Mouse (Mus musculus) midbrain, embryonic 14.5 days (tissue): ENCODE results near the gene Elovl2. TPM values are rescaled to one million over a fixed set of nuclear protein-coding genes. Genes with fewer than 3 reads are reported as not detected.

Source experiments
- ATAC-seq: fragments of 200-750 bp; cut with Nextera tagmentation; 2 replicates; pipeline ENCODE4 v1.8.0; 2017; ENCODE audit warnings: moderate number of reproducible peaks, moderate library complexity; ENCODE audit not compliant: low FRiP score, low TSS enrichment
- DNase-seq: peaks from one replicate; pipeline ENCODE4 v3.0.0-alpha.2; 2015
- H3K27ac ChIP-seq: fragments of 300-500 bp; sonication (generic); replicated peaks from 2 replicates; pipeline ENCODE4 v1.5.1; 2014; ENCODE audit warnings: mild to moderate bottlenecking, low read depth, low read length, moderate library complexity
- H3K27me3 ChIP-seq: fragments of 300-500 bp; sonication (generic); 2 replicates; pipeline ENCODE4 v1.6.1; 2014; ENCODE audit warnings: low read length, control low read depth, mixed read lengths; ENCODE audit not compliant: control insufficient read depth, insufficient read depth
- H3K36me3 ChIP-seq: fragments of 300-500 bp; sonication (generic); 2 replicates; pipeline ENCODE4 v1.6.1; 2014; ENCODE audit warnings: low read length, control low read depth; ENCODE audit not compliant: control insufficient read depth, insufficient read depth
- H3K4me1 ChIP-seq: fragments of 300-500 bp; sonication (generic); 2 replicates; pipeline ENCODE4 v1.6.1; 2014; ENCODE audit warnings: mild to moderate bottlenecking, antibody characterized with exemption, low read length, control low read depth; ENCODE audit not compliant: control insufficient read depth, insufficient read depth
- H3K4me2 ChIP-seq: fragments of 300-500 bp; sonication (generic); 2 replicates; pipeline ENCODE4 v1.6.1; 2014; ENCODE audit warnings: mild to moderate bottlenecking, low read length, moderate library complexity
- H3K4me3 ChIP-seq: fragments of 300-500 bp; sonication (generic); replicated peaks from 2 replicates; pipeline ENCODE4 v1.5.1; 2014; ENCODE audit warnings: low read depth, low read length
- H3K9ac ChIP-seq: fragments of 300-500 bp; sonication (generic); replicated peaks from 2 replicates; pipeline ENCODE4 v1.6.1; 2014; ENCODE audit warnings: mild to moderate bottlenecking, low read length, moderate library complexity
- H3K9me3 ChIP-seq: fragments of 300-500 bp; sonication (generic); 2 replicates; pipeline ENCODE4 v1.6.1; 2016; ENCODE audit warnings: low read length, control low read depth, mixed read lengths; ENCODE audit not compliant: control insufficient read depth
- WGBS: fragments of 180-500 bp; shearing (Covaris S2); extraction: QIAGEN DNeasy Blood & Tissue Kit; methylation state at CpG from one replicate; pipeline ENCODE4 v1.1.7; 2014; 5-methylcytosine and 5-hydroxymethylcytosine counted together
- polyA plus RNA-seq: library from polyadenylated mRNA; unstranded; fragments of >200 nt; fragmentation: Nextera tagmentation; extraction: Ambion mirVana; gene quantifications from 2 replicates; pipeline ENCODE4 v1.2.1, GENCODE M21; 2014

Elovl2 gene
- polyA plus RNA-seq, 1 experiment from 2014 or later = 48.3 TPM

GRCm38 (mm10) chr13:41238035-41238804, 18.0 kb upstream of the Elovl2 start:
- Histone ChIP-seq H3K9ac (no peak overlapping the region), H3K27ac (no peak overlapping the region), H3K27me3 (no peaks in the 10 kb centered on the region), H3K4me3 (no peak overlapping the region), H3K36me3 (no peaks in the 10 kb centered on the region), H3K9me3 (no peaks in the 10 kb centered on the region), H3K4me2 (no peak overlapping the region), H3K4me1 (no peaks in the 10 kb centered on the region)
- DNase-seq (no peak), ATAC-seq (no peak)
- 80% methylated on average over 10 of the region's 10 CpGs for WGBS

GRCm38 (mm10) chr13:41235845-41236741, 15.9 kb upstream of the Elovl2 start:
- Histone ChIP-seq H3K4me1 (no peaks in the 10 kb centered on the region), H3K36me3 (no peaks in the 10 kb centered on the region), H3K9ac (no peak overlapping the region), H3K27me3 (no peaks in the 10 kb centered on the region), H3K4me3 (no peak overlapping the region), H3K4me2 (no peak overlapping the region), H3K27ac (no peak overlapping the region), H3K9me3 (no peaks in the 10 kb centered on the region)
- DNase-seq (no peak), ATAC-seq (no peak)
- 81% methylated on average over 13 of the region's 13 CpGs for WGBS

GRCm38 (mm10) chr13:41235181-41235580, 15.0 kb upstream of the Elovl2 start:
- Histone ChIP-seq H3K4me1 (no peaks in the 10 kb centered on the region), H3K9me3 (no peaks in the 10 kb centered on the region)

GRCm38 (mm10) chr13:41233241-41233640, 13.0 kb upstream of the Elovl2 start:
- H3K4me3 ChIP-seq = no peak overlapping the region
- 91% methylated on average over 7 of the region's 7 CpGs for WGBS
- no peaks in the 10 kb centered on the region for H3K27me3 ChIP-seq
- ATAC-seq (no peak), DNase-seq (no peak)
- no peak overlapping the region for H3K27ac ChIP-seq
- H3K9ac ChIP-seq = no peak overlapping the region
- H3K36me3 ChIP-seq = no peaks in the 10 kb centered on the region
- H3K4me1 ChIP-seq = no peaks in the 10 kb centered on the region
- H3K4me2 ChIP-seq = no peak overlapping the region
- H3K9me3 ChIP-seq = no peaks in the 10 kb centered on the region

More at GRCm38 (mm10) chr13:41235181-41235580, 15.0 kb upstream of the Elovl2 start:
- H3K36me3 ChIP-seq = no peaks in the 10 kb centered on the region
- H3K27me3 ChIP-seq = no peaks in the 10 kb centered on the region
- H3K4me2 ChIP-seq = no peak overlapping the region
- no peak overlapping the region for H3K27ac ChIP-seq
- ATAC-seq (no peak), DNase-seq (no peak)
- H3K9ac ChIP-seq = no peak overlapping the region
- no peak overlapping the region for H3K4me3 ChIP-seq
- WGBS = 88% methylated on average over 6 of the region's 6 CpGs

GRCm38 (mm10) chr13:41232209-41232608, 12.0 kb upstream of the Elovl2 start:
- H3K27ac ChIP-seq = no peak overlapping the region
- no peaks in the 10 kb centered on the region for H3K4me1 ChIP-seq
- no peak overlapping the region for H3K4me2 ChIP-seq
- ATAC-seq (no peak), DNase-seq (no peak)
- no peaks in the 10 kb centered on the region for H3K9me3 ChIP-seq
- no peaks in the 10 kb centered on the region for H3K36me3 ChIP-seq
- no peak overlapping the region for H3K4me3 ChIP-seq
- WGBS = 96% methylated on average over 15 of the region's 15 CpGs
- H3K27me3 ChIP-seq = no peaks in the 10 kb centered on the region
- no peak overlapping the region for H3K9ac ChIP-seq

GRCm38 (mm10) chr13:41231389-41231983, 11.3 kb upstream of the Elovl2 start:
- Histone ChIP-seq H3K27ac (no peak overlapping the region), H3K9ac (no peak overlapping the region), H3K36me3 (no peaks in the 10 kb centered on the region), H3K4me3 (no peak overlapping the region), H3K4me2 (no peak overlapping the region), H3K27me3 (no peaks in the 10 kb centered on the region), H3K4me1 (no peaks in the 10 kb centered on the region), H3K9me3 (no peaks in the 10 kb centered on the region)
- ATAC-seq (no peak), DNase-seq (no peak)
- WGBS = 84% methylated on average over 12 of the region's 12 CpGs

- Histone ChIP-seq H3K4me2 (no peak overlapping the region), H3K36me3 (no peaks in the 10 kb centered on the region), H3K4me3 (no peak overlapping the region), H3K27ac (no peak overlapping the region), H3K4me1 (no peaks in the 10 kb centered on the region), H3K9ac (no peak overlapping the region), H3K9me3 (no peaks in the 10 kb centered on the region), H3K27me3 (no peaks in the 10 kb centered on the region)
- ATAC-seq (no peak), DNase-seq (no peak)
- WGBS = 88% methylated on average over 5 of the region's 5 CpGs
Measured at GRCm38 (mm10) chr13:41230256-41230655, 10.1 kb upstream of the Elovl2 start.

GRCm38 (mm10) chr13:41228060-41228459, 7.9 kb upstream of the Elovl2 start:
- H3K27me3 ChIP-seq = no peaks in the 10 kb centered on the region
- no peaks in the 10 kb centered on the region for H3K4me1 ChIP-seq
- ATAC-seq = no peak
- DNase-seq = no peak
- 0 out of 2 replicates have a peak, but pooled peaks cover 3% of the 10 kb centered on the region for H3K9me3 ChIP-seq
- H3K27ac ChIP-seq = no peak overlapping the region
- WGBS = 85% methylated on average over 5 of the region's 5 CpGs
- H3K36me3 ChIP-seq = no peaks in the 10 kb centered on the region
- no peak overlapping the region for H3K4me2 ChIP-seq
- H3K9ac ChIP-seq = no peak overlapping the region
- no peak overlapping the region for H3K4me3 ChIP-seq
